Mouse (Mus musculus): ENCODE measurements at regions not wholly inside any gene's neighbourhood (a gene's known extent, or its start where the extent isn't known, plus 50 kb on each side); places are given as distances from the start of the nearest gene placed in this dataset.

DNA sequence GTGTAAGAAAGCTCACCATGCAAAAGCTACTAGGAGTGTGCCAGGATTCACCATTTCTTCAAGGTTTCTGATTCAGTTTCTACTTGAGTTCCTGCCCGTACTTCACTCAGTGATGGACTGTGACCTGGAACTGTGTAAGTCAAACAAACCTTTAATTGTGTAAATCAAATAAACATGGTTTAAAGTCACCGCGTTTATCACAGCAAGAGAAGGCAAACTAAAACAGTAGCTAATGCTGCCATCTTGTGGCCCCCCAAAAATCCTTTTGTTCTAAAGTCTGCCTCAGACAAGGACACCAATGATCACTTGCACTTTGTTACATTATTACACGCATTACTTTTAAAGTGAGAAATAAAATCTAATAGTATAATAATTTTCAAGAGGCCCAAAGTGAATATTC is 63.6 kb upstream of the Dcx start:
- peak; percentile 3 for DNase-seq

Data from liver (tissue).